Mouse (Mus musculus) hematopoietic stem cell, adult 5-6 weeks (primary cell): ENCODE measurements at regions not wholly inside any gene's neighbourhood (a gene's known extent, or its start where the extent isn't known, plus 50 kb on each side); places are given as distances from the start of the nearest gene placed in this dataset.

Source experiments
- ATAC-seq, 2 experiments: fragments of 125-278 bp in 1 of 2; replicated peaks in 1 of 2; 2 replicates each; pipeline ENCODE4 v1.8.0; 2016 to 2017; ENCODE audit warnings: inconsistent platforms in 2 of 2, mild to moderate bottlenecking in 2 of 2, moderate number of reproducible peaks in 2 of 2, low read depth in 1 of 2, moderate TSS enrichment in 1 of 2; ENCODE audit not compliant: low FRiP score in 2 of 2, poor library complexity in 2 of 2, severe bottlenecking in 2 of 2, insufficient read depth in 1 of 2, low TSS enrichment in 1 of 2

DNA sequence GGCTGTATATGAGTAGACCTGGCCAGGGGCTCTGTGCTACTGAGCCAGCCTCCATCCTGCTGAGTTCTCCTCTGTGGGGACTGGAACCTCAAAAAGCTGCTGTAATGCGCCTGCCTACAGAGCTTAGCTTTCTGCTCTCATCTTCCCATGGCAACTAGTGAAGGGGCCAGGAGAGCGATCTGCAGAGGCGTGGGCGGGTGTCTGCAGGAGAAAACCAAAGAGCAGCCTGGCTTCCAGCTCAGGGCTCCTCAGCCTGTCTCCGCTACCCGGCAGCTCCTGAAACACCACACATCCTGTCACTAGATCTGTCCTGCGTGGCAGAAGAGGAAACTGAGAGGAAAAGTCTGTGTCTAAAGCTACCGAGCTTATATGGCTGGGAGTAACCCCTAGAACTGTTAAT lies 384.9 kb upstream of the Myt1l start:
- ATAC-seq = no peak

DNA sequence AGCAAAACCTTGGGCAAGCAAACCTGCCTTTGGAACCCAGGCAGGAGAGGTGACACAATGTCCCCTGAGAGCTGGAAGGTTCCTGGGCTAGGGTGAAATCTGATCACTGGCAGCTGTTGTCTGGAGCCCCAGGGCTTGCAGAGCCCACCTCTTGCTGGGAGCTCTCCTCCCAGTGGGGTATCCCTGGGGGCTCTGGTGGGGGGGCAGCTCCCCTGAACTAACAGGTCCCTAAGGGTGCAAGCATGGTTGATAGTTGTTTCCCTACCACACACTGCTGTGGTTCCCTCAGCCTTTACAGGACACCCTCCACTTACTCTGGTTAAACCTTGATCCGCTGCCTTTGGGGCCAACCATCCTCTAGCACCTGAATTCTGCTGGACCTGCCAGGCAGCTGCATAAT lies 367.3 kb upstream of the Myt1l start:
- no peak for ATAC-seq

DNA sequence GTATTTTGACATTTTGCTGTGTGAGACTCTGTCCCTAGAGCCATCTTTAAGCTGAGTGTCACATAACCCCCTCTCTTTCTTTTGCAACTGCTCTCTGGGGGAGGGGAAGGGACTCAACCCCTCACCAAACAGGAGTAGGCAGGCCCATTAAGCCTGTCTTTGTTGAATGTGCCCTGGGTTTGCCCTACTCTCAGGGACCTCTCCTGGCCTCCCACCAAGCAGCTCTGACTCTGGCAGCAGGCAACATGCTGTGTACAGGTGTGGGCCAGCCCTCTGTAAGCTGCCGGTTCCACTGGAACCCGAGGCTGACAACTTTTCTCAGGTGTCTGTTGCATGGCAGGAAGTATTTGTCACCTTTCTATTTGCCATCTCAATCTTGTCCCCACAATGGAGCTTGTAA lies 366.6 kb upstream of the Myt1l start:
- no peak for ATAC-seq

DNA sequence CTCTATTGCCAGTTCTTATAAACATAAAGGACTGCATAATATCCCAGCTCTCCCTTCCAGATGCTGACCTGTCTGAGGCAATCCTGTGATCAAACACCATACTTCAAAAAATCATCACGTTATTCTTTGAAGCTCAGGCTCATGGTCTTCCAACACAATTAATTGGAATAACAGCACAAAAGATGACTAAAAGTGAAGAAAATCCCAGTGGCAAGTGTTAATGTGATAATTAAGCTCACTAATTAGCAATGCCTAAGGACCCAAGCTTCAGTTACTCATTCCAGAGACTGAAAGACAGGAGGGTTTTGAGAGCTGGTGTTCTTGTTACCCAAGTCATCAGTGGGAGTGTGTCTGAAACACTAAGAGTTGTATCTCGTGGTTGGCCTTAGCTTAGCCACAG lies 363.5 kb upstream of the Myt1l start:
- ATAC-seq = no peak

DNA sequence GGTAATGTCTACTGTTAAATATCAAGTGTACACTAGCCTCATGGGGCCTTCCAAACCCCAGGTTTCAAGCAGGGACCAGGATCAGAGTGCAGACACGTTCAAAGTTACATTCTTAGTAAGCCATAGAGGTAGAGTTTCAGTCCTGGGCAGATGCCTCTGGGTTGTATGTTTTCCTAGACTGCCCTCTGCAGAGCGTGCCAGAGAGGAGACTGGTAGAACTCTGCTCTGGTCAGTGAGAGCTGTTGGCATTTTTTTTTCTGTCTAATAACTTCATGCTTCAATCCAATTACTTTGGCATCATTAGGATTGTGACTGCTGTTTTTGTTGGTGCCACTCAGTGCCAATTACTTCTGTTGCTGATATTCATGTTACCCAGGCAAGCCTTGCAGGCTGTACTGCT lies 361.9 kb upstream of the Myt1l start:
- no peak for ATAC-seq

DNA sequence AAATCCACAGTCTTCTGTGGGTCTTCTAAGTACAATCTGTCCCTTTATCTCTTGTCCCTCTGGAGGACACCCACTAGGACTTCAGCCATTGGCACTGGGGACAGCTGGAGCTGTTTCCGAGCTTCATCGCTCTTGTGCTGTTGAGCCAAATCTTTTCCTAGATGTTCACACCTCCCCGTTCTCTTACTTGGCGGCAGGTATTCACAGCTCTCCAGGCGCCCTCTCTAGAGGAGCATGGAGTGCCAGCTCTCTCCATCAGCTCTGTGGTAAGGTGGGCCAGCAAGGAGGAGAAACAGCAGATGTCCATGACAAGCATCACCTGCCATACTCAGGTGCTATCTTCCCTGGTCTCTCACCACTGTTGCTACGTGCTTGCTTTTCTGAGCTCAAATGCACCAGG lies 360.3 kb upstream of the Myt1l start:
- ATAC-seq = no peak

DNA sequence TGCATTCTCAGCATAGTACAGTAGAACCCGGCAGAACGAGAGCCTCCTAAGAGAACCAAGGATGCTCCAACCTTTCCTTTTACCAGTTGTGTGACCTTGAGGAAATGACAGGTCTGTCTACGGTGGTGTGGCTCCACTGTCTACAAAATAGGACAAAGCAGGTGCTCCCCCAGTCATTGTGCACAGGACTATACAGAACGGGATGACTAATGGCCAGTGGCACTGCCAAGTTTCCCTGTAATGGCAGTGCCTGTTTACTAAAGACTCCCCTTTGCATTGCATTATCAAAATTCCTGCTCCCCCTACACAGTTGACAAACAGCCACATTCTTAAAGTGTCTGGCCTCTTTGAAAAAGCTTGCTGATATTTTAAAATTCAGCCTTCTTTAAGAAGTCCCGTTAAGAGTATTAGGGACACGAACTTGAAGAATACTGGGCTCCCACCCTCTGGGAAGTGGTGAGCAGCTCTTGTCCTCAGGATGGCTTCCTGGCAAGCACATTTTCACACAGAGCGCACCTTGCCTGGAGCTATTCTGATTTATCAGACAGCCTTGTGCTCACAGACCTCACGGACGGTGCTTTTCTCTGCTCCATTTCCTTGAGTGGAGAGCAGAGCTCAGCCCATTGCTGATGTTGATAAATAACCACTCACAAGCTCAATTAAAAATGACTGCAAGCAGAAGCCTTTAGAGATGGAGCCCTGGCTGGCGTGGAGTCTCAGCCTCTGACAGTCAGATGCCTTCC lies 352.3 kb upstream of the Myt1l start:
- ATAC-seq = no peak

DNA sequence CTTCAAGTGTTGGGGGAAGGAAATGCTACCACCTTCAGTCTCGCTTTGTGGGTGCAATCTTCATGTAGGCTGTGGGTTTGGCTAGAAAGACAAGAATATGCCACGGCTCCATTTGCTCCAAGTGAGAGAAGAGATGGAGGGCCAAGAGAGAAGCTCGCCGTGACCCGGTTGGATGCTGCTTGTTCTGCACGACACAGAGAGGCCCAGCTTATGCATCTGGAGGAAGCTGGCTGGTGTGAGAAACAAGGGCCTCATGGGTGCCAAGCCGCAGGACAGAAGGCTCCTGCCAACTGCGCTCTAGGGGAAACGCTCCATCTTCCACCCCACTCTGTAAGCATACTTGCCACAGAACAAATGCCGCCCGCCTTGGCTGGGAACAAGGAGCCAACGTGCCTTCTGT lies 351.0 kb upstream of the Myt1l start:
- ATAC-seq = no peak

DNA sequence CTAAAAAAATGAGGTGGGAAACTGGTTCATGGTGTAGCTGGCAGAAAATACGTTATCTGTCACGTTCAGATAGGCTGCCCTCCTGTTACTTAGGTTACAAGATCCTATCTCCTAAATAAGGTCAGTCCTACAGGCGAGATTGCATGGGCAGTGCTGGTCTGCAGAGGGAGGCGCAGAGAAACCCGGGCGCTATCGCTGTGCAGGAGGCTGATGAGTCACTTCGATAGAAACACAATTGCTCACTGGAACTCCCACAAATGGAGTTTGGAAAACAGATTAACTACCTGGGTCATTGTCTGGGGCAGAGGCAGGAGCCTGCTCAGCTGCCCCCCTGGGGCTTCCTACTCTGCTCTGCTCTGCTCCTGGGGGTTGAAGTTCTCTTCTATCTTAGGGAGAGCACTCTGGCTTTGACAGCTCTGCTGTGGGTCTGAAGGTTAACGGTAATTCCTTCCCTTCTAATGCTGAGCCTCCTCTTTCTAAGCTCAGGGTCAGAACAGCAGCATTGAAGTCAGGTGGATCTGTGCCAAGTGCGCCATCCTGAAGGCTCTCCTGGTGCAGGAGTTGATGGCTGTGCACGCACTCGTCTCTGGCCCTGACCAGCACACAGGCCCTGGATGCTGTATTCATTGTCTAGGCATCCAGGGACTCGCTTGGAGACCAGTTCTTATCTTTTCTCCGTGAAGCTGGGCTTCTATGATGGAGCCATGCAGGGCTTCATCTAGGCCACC lies 349.9 kb upstream of the Myt1l start:
- no peak for ATAC-seq

DNA sequence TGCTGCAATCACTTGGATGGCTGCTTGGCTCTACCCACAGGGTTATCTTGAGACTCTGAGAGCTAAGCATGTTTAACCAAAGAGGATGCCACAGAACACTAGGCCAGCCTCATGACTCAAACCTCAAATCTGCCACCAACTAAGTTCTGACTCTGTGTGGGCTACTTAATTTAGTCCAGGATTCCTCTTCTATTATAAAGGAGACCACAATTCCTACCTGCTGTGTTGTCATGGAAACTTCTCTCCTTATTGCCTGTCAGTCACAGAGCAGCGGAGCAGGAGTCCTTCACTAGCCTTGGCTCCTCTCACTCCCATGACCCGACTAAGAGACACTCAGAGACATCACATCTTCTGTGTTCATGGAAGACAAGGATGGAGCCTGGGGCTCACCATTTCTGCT lies 348.8 kb upstream of the Myt1l start:
- ATAC-seq = no peak

DNA sequence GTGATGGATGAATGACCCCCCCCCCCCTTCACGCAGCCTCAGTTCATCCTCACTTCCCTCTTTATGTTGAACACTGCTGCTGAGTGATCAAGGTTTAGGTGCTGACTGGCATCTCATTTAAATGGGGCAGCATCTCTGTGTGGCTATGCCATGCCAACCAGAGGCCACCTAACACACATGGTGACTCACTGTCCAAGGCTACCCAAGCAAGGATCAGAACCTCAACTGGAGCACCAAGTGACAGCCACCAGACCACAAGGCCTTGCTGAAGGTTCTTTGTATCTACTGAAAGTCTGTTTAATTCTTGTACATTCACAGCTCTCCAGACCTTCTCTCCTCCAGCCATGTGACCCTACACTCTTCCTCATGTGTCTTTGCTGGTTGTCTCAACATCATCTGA lies 347.6 kb upstream of the Myt1l start:
- no peak for ATAC-seq

DNA sequence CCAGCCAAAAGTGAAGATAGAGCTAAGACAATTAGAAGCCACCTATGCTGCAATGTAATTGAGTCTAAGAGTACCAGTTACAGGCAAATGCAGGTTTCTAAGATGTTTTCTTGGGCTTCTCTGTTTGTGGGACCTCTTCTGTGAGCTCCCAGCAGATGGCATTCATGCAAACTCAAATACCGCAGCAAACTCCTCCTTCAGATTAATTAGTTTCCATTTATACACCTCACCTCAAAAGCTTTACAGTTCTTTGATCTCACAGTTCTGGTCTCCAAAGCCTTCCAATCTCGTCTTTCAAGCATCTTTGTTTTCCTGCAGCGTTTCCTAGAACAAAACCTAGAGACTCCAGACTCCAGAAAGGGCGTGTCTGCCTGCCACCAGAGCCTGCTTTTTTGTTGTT lies 340.6 kb upstream of the Myt1l start:
- no peak for ATAC-seq

DNA sequence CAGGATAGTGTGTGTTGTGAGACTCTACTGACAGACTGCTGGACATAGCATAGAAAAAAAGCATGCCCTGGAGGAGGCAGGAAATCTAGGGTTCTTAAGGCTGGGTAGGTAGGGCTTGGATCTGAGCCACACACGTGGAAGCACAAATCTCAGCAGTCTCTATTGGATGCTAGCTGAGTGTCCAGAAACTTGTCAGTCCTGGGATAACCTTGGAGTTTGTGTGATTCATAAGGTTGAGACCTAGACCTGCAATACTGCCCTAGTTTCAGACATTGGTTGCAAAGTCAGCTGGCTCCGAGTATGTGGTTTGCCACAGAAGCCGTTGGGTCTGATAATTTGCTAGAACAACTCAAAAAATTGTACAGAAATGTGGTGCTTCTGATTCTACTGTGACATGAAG lies 335.8 kb upstream of the Myt1l start:
- no peak for ATAC-seq

DNA sequence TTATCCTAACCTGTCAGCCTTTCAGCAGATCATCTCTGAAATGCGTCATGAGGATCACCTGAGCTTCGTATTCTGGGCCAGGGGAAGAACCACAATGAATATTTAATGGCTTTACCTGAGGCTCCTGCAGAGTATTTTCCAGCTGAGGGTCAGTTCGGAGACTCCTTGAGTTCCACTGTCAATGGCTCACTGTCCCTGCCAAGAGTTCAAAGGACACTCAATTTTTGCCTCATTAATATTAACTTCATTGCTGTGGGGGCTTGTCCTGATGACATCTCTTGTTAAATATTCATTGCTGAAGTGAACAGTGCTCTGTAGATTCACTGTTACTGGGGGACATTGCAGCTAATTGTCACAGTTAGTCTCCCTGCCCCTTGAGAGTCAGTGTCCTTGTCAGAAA lies 316.2 kb upstream of the Myt1l start:
- no peak for ATAC-seq

DNA sequence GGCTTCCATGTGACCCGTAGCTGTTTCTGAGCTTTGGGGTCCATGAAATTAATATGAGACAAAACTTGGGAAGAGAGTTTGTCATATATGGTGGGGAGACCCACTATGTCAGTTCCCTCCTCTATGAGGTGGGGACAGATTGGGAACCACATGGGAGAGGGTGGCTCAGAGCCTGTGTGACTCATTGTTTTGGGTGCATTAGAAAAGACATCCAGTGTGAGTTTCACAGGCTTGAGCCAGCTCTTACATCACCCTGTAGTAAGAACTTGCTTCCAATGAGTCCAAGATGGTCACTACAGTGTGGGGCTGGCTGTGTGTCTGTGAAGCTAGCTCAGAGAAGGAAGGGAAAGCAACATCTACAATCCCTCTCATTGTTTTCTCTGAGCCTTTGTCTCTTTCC lies 314.6 kb upstream of the Myt1l start:
- no peak for ATAC-seq

DNA sequence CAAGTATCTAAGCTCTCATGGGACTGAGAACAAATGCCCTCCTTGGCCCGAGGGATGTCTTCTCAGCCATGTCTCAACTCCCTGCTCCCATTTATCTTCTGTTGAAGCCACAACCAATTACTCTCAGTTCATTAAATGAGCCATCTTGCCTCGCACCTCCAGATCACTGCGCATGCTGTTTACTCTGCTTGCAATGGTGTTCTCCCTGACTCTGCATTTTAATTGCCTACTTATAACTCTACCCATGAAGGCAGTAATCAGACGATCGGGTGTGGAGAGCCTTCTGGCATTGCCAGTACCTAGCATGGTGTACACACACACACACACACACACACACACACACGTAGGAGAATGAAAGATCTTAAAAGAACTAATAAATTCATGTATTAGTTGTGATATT lies 306.1 kb upstream of the Myt1l start:
- ATAC-seq = no peak

DNA sequence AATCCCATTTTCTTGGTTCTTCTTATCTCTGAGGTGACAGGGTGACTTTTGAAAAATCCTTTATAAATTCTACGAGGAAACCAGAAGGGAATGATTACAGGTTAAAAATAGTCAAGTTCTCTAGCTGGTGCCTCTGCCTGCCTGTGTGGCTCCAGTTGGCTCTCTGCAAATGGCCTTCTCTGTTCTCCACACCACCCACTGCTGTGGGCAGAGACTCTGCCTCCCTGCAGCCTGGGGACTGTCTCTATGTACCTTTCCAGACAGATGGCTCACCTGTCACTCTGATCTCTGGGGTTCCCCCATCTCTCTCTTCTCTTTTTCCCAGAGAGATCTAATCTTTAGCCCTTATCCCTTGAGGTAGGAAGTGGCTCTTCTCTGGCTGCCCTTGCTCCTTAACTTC lies 302.2 kb upstream of the Myt1l start:
- no peak for ATAC-seq

DNA sequence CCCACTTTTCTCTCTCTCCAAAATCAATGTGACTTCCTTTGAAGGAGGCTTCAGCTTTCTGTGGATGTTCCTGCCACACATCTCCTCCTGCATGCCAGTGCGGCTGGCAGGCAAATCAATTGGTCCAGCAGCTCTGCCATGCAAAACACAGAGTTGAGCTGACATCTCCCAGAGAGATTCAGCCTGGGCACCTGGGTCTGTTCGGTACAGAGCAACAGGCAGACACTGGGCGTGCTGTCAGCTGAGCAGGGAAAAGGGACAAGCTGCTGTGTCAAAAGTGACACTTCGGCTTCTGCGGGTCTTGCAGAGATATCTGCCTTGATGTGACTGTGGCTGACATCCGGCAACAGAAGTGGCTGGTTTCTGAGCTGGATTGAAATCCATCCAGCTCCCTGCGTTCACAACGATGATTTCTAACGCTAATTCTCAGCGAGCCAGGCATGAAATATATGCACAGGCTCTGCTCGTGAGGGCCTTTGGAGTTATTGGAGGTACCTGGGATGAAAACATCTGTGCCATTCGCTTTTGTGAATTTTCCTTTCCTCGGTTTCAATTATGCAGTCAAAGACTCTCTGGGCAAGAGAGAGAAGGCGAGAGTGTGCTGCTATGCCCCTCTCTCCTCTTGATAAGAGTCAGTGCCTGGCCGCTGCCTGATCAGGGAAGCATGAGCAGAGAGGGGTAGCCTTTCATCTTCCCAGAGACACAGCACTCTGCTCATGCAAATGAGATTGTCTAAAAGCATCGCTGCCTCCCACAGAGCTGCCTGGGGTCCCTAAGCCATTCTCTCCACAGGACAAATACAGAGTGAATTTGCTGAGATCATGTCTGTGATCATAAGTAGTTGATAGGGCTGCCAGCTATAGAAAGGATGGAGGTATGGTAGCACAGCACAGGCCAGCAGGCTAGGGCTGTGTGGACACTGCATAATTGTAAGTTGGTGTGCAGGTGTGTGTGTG lies 295.4 kb upstream of the Myt1l start:
- no peak for ATAC-seq
